Mouse (Mus musculus) testis, adult 2 months (tissue): ENCODE measurements around the gene Slc10a4. TPM values are rescaled to one million over a fixed set of nuclear protein-coding genes. Genes with fewer than 3 reads are reported as not detected.

Experiments
- H3K27ac ChIP-seq: fragments of 200-500 bp; 2 replicates; pipeline ENCODE4 v1.5.1; 2012; ENCODE audit warnings: low read depth, low read length; ENCODE audit not compliant: control insufficient read depth, insufficient read depth
- H3K27me3 ChIP-seq: fragments of 200-500 bp; 2 replicates; pipeline ENCODE4 v1.6.1; 2012; ENCODE audit warnings: mild to moderate bottlenecking, low read length, moderate library complexity; ENCODE audit not compliant: control insufficient read depth, insufficient read depth
- H3K36me3 ChIP-seq: fragments of 200-500 bp; 2 replicates; pipeline ENCODE4 v1.6.1; 2012; ENCODE audit warnings: mild to moderate bottlenecking, low read length; ENCODE audit not compliant: control insufficient read depth, insufficient read depth
- H3K4me1 ChIP-seq: fragments of 200-500 bp; 2 replicates; pipeline ENCODE4 v1.6.1; 2012; ENCODE audit warnings: low read length; ENCODE audit not compliant: control insufficient read depth, insufficient read depth
- H3K4me3 ChIP-seq: fragments of 200-500 bp; 2 replicates; pipeline ENCODE4 v1.5.1; 2012; ENCODE audit warnings: low read depth, mild to moderate bottlenecking, low read length, moderate library complexity, mixed read lengths; ENCODE audit not compliant: control insufficient read depth
- CTCF ChIP-seq: fragments of 200-500 bp; IDR thresholded peaks from 2 replicates; pipeline ENCODE4 v1.5.1; 2012; ENCODE audit warnings: low read depth, mild to moderate bottlenecking, inconsistent platforms, low read length, moderate library complexity; ENCODE audit not compliant: control insufficient read depth, insufficient read depth, insufficient replicate concordance
- POLR2A ChIP-seq: fragments of 200-500 bp; IDR thresholded peaks from 2 replicates; pipeline ENCODE4 v1.6.1; 2012; ENCODE audit warnings: low read depth, mild to moderate bottlenecking, inconsistent platforms, low read length, moderate library complexity; ENCODE audit not compliant: control insufficient read depth
- polyA plus RNA-seq: library from polyadenylated mRNA; depleted of rRNA; stranded (reverse); fragments of >200 nt; gene quantifications from 2 replicates; pipeline ENCODE4 v1.2.3, GENCODE M21; 2012

The Slc10a4 gene
- polyA plus RNA-seq, 1 experiment = 0.09 TPM

GRCm38 (mm10) chr5:72975996-72976395, 30.7 kb upstream of the Slc10a4 start:
- Histone ChIP-seq H3K36me3 (no peaks in the 10 kb centered on the region; the same call in 1 of the 2 replicates), H3K4me3 (no peak overlapping the region), H3K27me3 (no peaks in the 10 kb centered on the region), H3K4me1 (no peaks in the 10 kb centered on the region), H3K27ac (no peak overlapping the region)
- TF ChIP-seq POLR2A = no peak
- TF ChIP-seq CTCF = no peak

- H3K27me3 ChIP-seq = no peaks in the 10 kb centered on the region
- H3K4me1 ChIP-seq = no peaks in the 10 kb centered on the region
- H3K36me3 ChIP-seq = no peaks in the 10 kb centered on the region; the same call in 1 of the 2 replicates
- H3K27ac ChIP-seq = no peak overlapping the region
- H3K4me3 ChIP-seq = no peak overlapping the region
- TF ChIP-seq CTCF (no peak), POLR2A (no peak)
Observed at GRCm38 (mm10) chr5:72976539-72976938, 30.1 kb upstream of the Slc10a4 start.

GRCm38 (mm10) chr5:72984091-72984490, 22.6 kb upstream of the Slc10a4 start:
- no peak overlapping the region for H3K27ac ChIP-seq
- H3K4me1 ChIP-seq = no peaks in the 10 kb centered on the region
- no peaks in the 10 kb centered on the region for H3K36me3 ChIP-seq
- TF ChIP-seq CTCF = no peak; the same call in 1 of the 2 replicates
- no peak for TF ChIP-seq POLR2A
- H3K4me3 ChIP-seq = no peak overlapping the region
- no peaks in the 10 kb centered on the region for H3K27me3 ChIP-seq

- no peaks in the 10 kb centered on the region for H3K27me3 ChIP-seq
- no peaks in the 10 kb centered on the region for H3K36me3 ChIP-seq
- H3K27ac ChIP-seq = no peak overlapping the region
- no peak for TF ChIP-seq CTCF
- TF ChIP-seq POLR2A = no peak
- H3K4me1 ChIP-seq = no peaks in the 10 kb centered on the region
- no peak overlapping the region for H3K4me3 ChIP-seq
Observed at GRCm38 (mm10) chr5:72987786-72988185, 18.9 kb upstream of the Slc10a4 start.

DNA sequence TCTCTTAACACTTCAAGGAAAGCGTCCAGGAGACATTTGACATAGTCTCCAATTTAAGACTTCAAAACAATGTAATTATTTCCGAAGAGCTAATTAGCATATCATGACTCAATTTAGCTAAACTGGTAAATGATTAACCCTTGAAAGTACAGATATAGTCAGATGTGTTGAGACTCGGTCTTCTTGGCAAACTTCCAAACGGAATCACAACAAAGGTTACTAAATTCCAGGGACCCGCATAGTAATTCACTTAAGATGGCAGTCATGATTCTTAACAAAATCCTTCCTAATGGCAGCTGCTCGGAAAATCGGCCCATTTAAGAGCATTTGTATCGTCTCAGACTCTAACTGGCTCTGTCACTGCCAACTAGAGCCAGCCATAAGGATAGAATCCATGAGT, 16.9 kb upstream of the Slc10a4 start:
- H3K36me3 ChIP-seq = no peaks in the 10 kb centered on the region
- no peak overlapping the region for H3K4me3 ChIP-seq
- TF ChIP-seq CTCF (no peak), POLR2A (no peak)
- no peaks in the 10 kb centered on the region for H3K27me3 ChIP-seq
- no peak overlapping the region for H3K27ac ChIP-seq
- H3K4me1 ChIP-seq = no peaks in the 10 kb centered on the region

DNA sequence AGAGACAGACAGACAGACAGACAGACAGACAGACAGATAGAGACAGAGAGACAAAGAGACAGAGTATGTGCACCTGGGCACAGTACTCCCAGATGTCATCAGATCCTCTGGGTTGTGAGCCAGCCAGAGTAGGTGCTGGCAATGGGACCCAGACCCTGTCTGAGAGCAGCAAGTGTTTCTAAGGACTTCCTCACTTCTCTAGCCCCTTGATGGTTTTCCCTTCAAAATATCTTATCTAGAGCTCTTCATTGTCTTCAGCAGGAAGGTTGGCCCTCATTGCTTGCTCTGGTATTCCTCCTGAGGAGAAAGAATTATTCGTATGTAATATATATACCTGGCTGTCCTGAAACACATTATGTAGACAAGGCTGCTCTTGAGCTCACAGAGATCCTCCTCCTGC, 14.2 kb upstream of the Slc10a4 start:
- no peak for TF ChIP-seq POLR2A
- TF ChIP-seq CTCF = no peak
- no peaks in the 10 kb centered on the region for H3K36me3 ChIP-seq
- no peaks in the 10 kb centered on the region for H3K27me3 ChIP-seq
- no peak overlapping the region for H3K4me3 ChIP-seq
- no peaks in the 10 kb centered on the region; the same call in 1 of the 2 replicates for H3K4me1 ChIP-seq
- H3K27ac ChIP-seq = no peak overlapping the region

DNA sequence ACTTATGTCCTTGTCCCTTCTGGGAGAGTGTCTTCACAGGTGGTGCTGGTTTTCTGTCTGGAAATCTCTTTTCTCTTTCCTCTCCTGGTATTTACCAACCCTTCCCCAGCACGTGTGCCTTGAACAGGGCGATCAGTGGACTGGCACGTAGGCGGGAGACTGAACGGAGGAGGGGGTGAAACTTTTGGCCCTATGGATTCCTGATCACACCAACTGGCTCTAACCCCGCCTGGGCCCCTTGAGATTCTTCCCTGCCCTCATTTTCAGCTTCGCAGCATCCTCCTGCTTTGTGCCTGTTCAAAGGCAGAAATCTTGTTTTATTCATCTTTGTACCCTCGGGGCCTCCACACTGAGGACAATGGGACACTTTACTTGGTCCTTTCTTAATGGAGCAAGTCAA, 12.3 kb upstream of the Slc10a4 start:
- H3K4me1 ChIP-seq = no peaks in the 10 kb centered on the region; the same call in 1 of the 2 replicates
- no peaks in the 10 kb centered on the region for H3K27me3 ChIP-seq
- no peak for TF ChIP-seq POLR2A
- TF ChIP-seq CTCF = no peak
- no peak overlapping the region for H3K4me3 ChIP-seq
- H3K36me3 ChIP-seq = no peaks in the 10 kb centered on the region
- no peak overlapping the region for H3K27ac ChIP-seq

DNA sequence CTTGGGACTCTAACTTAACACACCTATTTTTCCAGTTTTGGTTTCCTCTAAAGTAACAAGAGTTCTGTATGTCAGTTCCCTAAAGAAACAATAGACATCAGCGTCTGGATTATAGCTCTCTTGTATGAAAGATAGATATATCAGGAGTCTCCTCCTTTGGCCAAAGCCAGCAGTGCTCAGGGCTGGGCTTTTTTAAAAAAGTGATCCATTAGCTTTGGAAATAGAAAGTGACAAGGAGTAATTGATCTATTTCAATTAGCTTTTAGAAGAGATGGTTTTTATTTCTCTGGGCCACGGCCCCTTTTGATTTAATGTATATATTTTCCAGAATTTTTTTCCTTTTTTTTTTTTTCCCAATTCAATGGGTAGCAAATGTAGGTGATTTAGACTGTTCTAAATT, 11.8 kb upstream of the Slc10a4 start:
- Histone ChIP-seq H3K36me3 (no peaks in the 10 kb centered on the region), H3K4me3 (no peak overlapping the region), H3K27ac (no peak overlapping the region), H3K27me3 (no peaks in the 10 kb centered on the region), H3K4me1 (no peaks in the 10 kb centered on the region; the same call in 1 of the 2 replicates)
- TF ChIP-seq POLR2A (no peak), CTCF (no peak)
